Mouse (Mus musculus) lung, postnatal 25 days (tissue): ENCODE data around the gene Lyg2.

Source experiments
- DNase-seq: peaks from one replicate; pipeline ENCODE4 v3.0.0; 2022; ENCODE audit warnings: low spot score

Gene Lyg2

DNA sequence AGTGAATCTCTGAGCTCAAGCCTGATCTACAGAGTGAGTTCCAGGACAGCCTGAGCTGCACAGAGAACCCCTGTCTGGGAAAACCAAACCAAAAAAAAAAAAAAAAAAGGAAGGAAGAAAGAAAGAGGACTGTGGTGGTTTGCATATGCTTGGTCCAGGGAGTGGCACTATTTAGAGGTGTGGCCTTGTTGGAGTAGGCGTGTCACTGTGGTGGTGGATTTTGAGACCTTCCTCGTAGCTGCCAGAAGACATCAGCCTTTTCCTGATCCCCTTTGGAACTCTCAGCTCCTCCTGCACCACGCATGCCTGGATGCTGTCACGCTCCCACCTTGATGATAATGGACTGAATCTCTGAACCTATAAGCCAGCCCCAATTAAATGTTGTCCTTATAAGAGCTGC, 32.9 kb downstream of the Lyg2 start:
- DNase-seq: no peak

DNA sequence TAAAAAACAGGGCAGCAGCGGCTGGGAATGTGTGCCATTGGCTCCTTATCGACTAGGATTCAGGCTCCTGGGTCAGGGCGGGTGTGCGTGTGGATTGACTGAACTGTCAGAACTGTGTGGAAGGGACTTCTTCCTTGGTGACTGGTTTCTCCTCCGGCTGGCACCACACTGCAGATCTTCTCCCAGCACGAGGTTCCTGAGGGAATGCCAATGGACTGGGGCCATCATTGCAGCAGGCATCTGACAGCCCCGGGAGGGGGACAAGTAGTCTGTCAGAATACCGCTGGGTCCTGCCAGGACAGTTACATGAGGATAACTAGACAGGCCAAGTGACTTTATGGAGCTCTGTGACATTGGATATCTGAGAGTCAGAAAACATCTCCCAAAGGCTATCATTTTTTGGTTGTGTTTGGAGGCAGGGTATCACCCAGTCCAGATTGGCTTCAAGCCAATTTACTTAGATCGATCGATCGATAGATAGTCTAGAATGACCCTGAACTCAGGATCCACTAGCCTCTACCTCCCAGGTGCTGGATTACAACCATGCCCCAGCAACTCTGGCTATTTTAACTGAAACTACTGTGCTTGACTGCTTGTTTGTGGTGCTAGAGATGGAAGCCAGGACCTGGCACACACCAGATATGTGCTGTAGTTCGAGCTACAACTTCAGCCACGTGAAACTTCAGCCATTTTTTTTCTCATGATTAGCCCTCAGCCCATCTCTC, 38.4 kb downstream of the Lyg2 start:
- no peak for DNase-seq

DNA sequence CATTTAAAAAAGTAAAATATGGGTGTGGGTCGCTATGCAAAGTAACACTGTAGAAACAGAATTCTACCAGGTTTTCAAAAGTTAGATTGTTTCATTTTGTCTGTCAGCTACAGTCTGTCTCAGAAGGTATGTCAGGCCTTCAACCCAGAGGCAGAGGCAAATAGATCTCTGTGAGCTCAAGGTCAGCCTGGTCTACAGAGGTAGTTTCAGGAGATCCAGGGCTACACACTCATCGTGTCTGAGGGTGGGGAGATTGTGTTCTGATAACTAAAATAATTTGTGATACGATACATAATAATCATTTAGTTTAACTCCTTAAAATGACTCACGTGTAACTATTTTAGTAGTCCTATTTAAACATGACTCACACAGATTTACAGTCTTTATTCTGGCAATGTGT, 43.1 kb downstream of the Lyg2 start:
- no peak for DNase-seq

DNA sequence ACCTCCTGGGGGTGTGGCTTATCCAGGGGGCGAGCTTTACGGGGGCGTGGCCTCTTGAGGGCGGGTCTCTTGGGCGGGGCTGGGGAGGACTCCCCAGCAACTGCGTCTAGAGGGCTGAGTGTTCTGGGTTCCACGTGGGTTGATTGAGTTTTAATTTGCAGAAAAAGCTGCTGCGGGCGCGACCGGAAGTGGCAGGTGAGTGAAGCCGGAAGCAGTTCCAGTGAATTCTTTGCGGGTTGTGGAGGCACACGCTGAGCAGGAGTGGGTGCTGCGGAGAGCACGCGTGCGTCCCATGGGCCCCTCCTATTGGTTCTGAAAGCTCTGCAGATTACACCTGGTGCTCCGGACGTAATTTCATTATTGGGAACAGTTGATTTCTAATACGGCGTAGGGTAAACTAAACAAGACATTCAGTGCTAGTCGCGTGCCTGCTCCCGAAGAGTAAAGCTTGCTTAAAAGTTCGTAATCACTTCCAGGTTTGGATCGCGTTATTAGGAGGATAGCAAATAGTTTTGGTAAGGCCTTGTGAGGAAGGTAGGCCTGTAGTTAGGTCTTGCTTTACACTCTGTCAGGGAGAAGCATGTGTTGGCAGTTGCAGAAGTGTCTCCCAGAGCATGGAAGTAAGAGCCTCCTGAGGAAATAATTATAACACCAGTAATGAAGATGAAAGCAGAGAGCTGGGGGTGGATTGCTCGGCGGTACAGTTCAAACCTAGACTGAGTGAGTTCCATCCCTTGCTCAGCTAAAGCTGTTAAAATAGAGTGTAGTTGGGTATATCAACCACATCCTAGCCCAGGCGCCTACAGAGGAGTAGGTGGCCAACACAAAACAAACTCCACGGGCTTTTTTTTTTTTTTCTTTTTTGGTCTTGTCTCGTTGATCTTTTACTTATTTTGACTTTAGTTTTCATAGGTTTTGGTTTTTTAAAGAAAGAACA, 43.9 kb downstream of the Lyg2 start:
- DNase-seq: peak; percentile 82

DNA sequence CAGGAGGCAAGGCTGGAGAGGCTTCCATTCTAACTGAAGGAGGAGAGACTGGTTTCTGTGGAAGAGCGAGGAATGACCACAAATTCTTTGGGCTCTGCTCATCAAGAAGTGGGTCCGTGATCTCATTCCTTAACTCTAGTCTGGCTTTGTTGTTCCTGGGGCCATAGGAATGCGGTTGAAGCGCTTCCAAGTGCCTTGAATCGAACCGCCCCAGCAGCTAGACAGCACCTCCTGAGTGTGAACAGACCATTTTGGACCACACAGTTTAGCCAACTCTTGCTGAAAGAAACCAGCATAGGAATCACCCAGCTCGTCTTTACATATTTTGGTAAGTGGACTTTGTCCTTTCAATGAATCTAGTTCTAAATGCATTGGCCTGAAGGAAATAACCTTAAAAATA, 44.6 kb downstream of the Lyg2 start, which contains the start of gene Lipt1:
Gene Lipt1 (plus strand): TSS at position 35 of the 400 bp plus-strand sequence.
- peak; percentile 42 for DNase-seq

DNA sequence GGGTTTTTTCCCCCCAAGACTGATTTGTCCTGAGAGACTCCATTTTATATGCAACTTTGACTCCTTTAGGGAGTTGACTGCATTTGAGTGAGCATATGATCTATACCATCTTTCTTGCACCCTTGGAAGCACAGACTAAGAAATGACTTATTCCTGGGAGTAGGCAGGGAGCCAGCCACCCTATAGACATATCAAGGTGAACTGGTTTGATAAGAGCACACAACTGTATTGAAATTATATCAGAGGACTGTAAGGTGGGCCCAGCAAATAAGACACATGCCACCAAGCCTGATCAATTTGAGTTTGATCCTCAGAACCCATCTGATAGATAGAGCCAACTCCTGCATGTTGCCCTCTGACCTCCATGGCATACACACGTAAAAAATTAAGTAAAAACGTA, 46.9 kb downstream of the Lyg2 start:
- DNase-seq: no peak

DNA sequence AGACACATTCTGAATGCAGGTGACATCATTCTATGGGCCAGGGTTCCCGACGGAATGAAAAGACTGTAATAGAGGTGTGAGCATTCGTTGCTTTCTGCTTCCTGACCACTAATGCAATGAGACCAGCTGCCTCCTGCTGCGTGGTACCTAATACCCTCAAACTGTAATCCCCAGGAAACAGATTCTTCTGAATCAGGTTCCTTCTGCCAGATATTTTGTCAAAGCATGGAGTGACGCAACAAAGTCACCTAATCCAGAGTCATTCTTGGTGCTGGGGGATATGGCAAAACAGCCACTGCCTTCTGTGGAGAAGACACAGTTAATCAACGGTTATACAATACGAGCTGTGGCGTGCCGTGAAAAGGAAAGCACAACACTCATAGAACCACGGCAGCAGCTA, 47.7 kb downstream of the Lyg2 start:
- DNase-seq: no peak

DNA sequence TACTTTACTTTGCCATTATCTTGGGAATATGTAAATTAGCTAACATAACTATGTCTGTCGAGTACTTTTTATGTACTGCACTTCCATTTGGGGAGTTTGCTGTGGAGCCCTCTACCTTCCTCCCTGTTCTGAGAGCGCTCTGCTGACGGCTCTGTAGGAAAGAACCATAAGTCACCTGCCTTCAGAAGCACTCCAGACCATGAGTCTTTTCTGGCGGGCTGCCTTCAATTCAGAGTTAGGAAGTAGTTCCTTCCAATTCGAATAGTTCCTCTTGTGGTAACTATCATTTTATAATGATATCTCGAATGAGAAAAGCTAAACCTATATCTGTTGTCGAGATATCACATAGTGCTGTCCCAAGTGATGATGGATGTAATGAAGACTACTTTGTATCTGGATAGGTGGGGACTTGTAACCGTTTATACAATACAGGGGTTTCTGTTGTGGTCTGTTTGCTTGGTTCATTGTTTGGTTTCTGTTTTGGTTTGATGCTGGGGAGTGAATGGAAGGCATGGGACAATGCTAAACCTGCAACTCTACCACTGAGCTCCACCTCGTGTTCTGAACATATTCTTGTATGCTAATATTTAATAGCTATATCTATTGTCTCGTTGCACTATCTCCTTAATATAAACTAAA, 48.5 kb downstream of the Lyg2 start:
- DNase-seq: no peak

DNA sequence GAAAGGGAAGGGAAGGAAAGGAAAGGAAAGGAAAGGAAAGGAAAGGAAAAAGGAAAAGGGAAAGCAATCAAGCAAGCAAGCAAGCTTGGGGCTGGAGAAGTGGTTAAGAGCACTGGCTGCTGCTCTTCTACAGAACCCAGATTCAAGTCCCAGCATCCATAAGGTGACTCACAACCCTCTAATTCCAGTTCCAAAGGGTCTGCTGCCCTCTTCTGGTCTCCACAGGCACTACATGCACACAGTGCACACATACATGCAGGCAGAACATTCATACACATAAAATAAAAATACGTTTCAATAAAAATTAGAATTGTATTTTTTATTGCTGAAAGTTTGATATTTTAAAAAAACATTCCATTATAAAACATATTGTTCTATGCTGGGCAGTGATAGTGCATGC, 49.2 kb downstream of the Lyg2 start:
- DNase-seq: peak; percentile 31

DNA sequence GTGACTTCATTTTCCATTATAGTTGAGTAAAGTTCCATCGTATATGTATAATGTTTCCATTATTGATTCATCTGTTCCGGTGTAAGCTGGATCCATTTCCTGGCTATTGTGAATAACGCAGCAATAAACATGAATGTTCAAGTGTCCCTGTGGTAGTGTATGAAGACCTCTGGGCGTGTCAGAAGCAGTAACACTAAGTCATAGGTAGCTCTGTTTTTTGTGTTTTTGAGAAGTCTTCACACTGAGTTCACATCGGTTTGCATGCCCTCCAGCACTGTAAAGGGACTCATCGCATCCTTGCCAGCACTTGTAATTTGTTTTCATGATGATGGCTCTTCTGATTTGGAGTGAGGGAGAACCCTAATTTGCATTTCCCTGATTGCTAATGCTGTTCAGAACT, 50.0 kb downstream of the Lyg2 start, which contains the start of gene Tsga10:
Gene Tsga10 (minus strand): TSS at position 144 of the 400 bp plus-strand sequence.
- no peak for DNase-seq

DNA sequence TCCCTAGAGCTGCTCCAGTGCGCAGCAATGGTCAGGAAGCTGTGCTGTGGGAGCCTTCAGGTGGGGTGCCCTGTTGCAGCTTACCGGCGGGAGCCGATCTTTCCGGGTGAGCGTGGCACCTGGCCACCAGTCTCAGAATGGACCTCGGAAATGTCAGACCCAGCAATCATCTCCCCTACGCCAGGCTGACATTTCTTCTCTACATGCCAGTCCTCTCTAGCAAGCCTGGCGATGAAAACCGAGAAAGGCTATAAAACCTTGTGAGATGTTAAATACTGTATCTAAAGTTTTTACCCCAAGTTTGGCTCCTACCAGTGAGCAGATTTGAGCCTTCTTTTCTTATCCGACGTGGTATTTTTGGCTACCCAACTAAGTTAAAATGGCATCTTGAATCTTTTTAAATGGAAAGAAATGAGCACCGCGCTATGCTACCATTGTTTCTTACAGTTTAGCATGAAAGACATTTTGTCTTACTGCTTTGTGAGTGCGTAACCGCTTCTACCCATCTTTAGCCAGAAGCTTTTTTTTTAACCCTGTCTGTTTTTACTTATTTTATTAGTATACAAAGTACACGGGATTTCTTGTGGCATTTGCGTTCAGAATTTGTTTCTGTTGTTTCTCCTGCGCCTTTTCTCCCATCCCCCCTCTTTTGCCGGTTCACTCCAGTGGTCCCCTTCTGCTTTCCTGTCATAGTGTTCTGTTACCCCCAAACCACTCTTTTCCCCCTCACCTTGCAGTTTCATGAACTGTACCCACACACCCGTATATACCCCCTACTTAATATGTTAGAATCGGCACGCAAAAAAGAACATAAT, 50.7 kb downstream of the Lyg2 start:
- no peak for DNase-seq

DNA sequence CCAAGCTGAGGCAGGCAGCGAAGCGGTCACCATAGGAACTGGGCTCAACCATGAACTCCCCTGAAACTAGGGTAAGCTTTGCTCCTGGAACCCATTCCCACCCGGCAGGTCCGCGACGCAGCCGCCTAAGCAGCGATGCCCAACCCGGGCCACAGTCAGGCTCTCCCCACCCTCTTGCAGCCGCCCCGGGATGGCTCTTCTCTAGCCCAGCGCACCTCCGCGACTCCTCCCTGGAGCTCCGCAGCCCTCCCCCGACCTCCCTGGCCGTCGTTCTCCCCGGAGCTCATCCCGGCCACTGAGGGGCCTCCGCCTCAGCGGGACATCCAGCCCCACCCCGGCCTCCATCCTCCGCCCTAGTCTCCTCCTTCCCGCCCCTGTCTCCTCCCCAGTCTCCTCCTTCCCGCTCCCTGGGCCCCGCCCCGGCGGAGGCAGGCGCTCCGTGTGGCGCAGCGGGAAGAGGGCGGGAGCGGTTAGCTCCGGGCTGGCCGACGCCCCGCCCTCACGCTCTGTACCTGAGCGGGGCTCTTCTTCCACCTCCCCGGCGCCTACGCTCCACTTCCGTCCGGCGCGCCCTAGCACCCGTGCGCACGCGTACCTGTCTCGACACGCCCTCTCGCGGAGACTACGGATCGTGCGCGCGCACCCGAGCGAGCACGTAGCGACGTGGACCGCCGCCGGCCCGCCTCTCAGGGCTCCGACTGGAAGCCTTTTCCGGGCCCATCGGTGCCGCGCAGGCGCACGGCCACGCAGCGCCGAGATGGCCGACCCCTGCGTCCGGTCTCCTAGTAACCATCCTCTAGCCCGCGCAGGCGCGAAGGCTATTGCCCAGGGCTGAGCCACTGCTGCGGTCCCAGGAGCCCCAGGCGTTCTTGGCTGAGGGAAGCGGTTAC, 51.5 kb downstream of the Lyg2 start:
- peak; percentile 99 for DNase-seq
